Mouse (Mus musculus) stomach, postnatal 0 days (tissue): ENCODE measurements around the gene Pkib.

ENCODE experiments used
- CTCF ChIP-seq: IDR thresholded peaks from 2 replicates; pipeline ENCODE4 v1.5.1; 2016; ENCODE audit warnings: antibody characterized with exemption, low read depth, mild to moderate bottlenecking, moderate library complexity
- EP300 ChIP-seq: optimal IDR thresholded peaks from 2 replicates; pipeline ENCODE3; 2016; ENCODE audit warnings: antibody characterized with exemption

DNA sequence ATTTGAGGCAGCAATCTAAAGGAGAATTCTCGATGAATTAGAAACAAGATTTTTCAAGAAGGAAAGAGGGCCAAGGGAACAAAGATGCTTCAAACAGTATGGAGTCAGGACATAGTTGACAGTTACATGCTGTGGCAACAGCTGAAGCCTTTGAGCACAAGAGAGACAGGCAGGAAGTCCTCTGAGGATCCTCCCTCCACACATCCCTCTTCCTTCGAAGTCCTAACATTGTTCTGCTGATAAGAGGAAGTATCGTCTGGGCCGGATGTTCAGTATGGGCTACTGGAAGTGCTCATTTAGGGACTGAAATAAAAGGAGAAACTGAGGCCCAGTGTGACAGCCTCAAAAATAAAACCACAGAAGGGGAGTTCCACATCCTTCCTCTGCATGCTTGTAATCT is 5.2 kb downstream of the Pkib start:
- TF ChIP-seq EP300 = no peak
- TF ChIP-seq CTCF = no peak
